Mouse (Mus musculus) layer of hippocampus, adult 6 months (tissue): ENCODE measurements around the gene 9930104L06Rik. TPM values are rescaled to one million over a fixed set of nuclear protein-coding genes. Genes with fewer than 3 reads are reported as not detected.

Experiments
- long read RNA-seq, 2 experiments: library from polyadenylated mRNA; unstranded; transcript quantifications; one replicate each; pipeline ENCODE4 v2.0.0; 2019 to 2020
- polyA plus RNA-seq: library from polyadenylated mRNA; unstranded; fragments of <200 nt; fragmentation: Nextera tagmentation; gene quantifications from 2 replicates; pipeline ENCODE4 v1.2.3, GENCODE M21; 2021

9930104L06Rik gene
- polyA plus RNA-seq, result 3.3 and 3.7 TPM in 2 replicates
- long read RNA-seq, experiment 1, partial matches to known transcripts, result 0 of 1 reads
- long read RNA-seq, experiment 1, other reads (novel, unspliced or antisense), result 1 of 1 reads
- long read RNA-seq, experiment 2, full-length matches to known transcripts, result 10 of 50 reads
- long read RNA-seq, experiment 2, partial matches to known transcripts, result 8 of 50 reads
- long read RNA-seq, experiment 2, other reads (novel, unspliced or antisense), result 32 of 50 reads

GRCm38 (mm10) chr4:124936613-124937471 lies at the start of gene 9930104L06Rik:
Gene 9930104L06Rik, plus strand, starts transcription at chr4:124937048.

GRCm38 (mm10) chr4:124939211-124939610 lies 2.4 kb downstream of the 9930104L06Rik start, which contains the start of gene Cdca8:
Gene Cdca8, minus strand, starts transcription at chr4:124939311.

GRCm38 (mm10) chr4:124985671-124986602 lies 49.1 kb downstream of the 9930104L06Rik start, which contains the start of gene Rspo1:
Gene Rspo1, plus strand, starts transcription at chr4:124986430.

Other genes with a start within 250 kb of the 9930104L06Rik start
- 33.3 and 33.6 TPM in 2 replicates for gene Utp11, start 243.4 kb upstream of the 9930104L06Rik start, polyA plus RNA-seq
- 0.31 and 0.39 TPM in 2 replicates for gene Fhl3, start 236.3 kb upstream of the 9930104L06Rik start, polyA plus RNA-seq
- gene Sf3a3, start 222.3 kb upstream of the 9930104L06Rik start, polyA plus RNA-seq, result 38.8 and 43.1 TPM in 2 replicates
- 7.0 and 7.1 TPM in 2 replicates for gene Inpp5b, start 195.2 kb upstream of the 9930104L06Rik start, polyA plus RNA-seq
- gene Mtf1, start 134.9 kb upstream of the 9930104L06Rik start, polyA plus RNA-seq, result 15.0 and 17.9 TPM in 2 replicates
- gene Yrdc, start 86.4 kb upstream of the 9930104L06Rik start, polyA plus RNA-seq, result 17.3 and 27.1 TPM in 2 replicates
- 84.8 and 93.2 TPM in 2 replicates for gene 1110065P20Rik, start 85.9 kb upstream of the 9930104L06Rik start, polyA plus RNA-seq
- 7.2 and 8.0 TPM in 2 replicates for gene Maneal, start 74.9 kb upstream of the 9930104L06Rik start, polyA plus RNA-seq
- gene Epha10, start 56.1 kb upstream of the 9930104L06Rik start, polyA plus RNA-seq, result 1.7 and 2.4 TPM in 2 replicates
- gene Cdca8, start 2.3 kb downstream of the 9930104L06Rik start, polyA plus RNA-seq, result 2.1 and 2.4 TPM in 2 replicates
- gene Rspo1, start 49.4 kb downstream of the 9930104L06Rik start, polyA plus RNA-seq, result 0.45 and 0.67 TPM in 2 replicates
- 27.7 and 29.4 TPM in 2 replicates for gene Gnl2, start 79.5 kb downstream of the 9930104L06Rik start, polyA plus RNA-seq
- 2.3 and 4.3 TPM in 2 replicates for gene Dnali1, start 128.7 kb downstream of the 9930104L06Rik start, polyA plus RNA-seq
- gene Snip1, start 129.6 kb downstream of the 9930104L06Rik start, polyA plus RNA-seq, result 6.8 and 7.1 TPM in 2 replicates
- 155 and 186 TPM in 2 replicates for gene Meaf6, start 148.1 kb downstream of the 9930104L06Rik start, polyA plus RNA-seq
- 0.06 TPM in 1 of 2 replicates, not detected in the other for gene Zc3h12a, start 190.8 kb downstream of the 9930104L06Rik start, polyA plus RNA-seq